Mouse (Mus musculus): Measurements from ENCODE around the gene Clca3a1. TPM values are rescaled to one million over a fixed set of nuclear protein-coding genes. Genes with fewer than 3 reads are reported as not detected.
"Not testable (repeated sequence)": the region's sequence is repeated elsewhere in the genome, so short reads cannot be mapped to it uniquely, and the experiment has no call there.

Gene Clca3a1
- polyA plus RNA-seq, 1 experiment = 26.1 TPM

GRCm38 (mm10) chr3:144753120-144753519 is 7.7 kb downstream of the Clca3a1 start:
- Histone ChIP-seq H3K4me1 (ENCODE audit: control insufficient read depth, insufficient read depth, low read length) (no peaks in the 10 kb centered on the region), H3K4me3 (ENCODE audit: insufficient read depth, low read length) (no peak overlapping the region)
- no peak for TF ChIP-seq POLR2A (IDR thresholded peaks at IDR 0.05; ENCODE audit: low read depth, low read length)
- TF ChIP-seq CTCF (IDR thresholded peaks at IDR 0.05; ENCODE audit: borderline replicate concordance, insufficient read depth, low read length) = peak; percentile 61; the same call in 1 of the 2 replicates

DNA sequence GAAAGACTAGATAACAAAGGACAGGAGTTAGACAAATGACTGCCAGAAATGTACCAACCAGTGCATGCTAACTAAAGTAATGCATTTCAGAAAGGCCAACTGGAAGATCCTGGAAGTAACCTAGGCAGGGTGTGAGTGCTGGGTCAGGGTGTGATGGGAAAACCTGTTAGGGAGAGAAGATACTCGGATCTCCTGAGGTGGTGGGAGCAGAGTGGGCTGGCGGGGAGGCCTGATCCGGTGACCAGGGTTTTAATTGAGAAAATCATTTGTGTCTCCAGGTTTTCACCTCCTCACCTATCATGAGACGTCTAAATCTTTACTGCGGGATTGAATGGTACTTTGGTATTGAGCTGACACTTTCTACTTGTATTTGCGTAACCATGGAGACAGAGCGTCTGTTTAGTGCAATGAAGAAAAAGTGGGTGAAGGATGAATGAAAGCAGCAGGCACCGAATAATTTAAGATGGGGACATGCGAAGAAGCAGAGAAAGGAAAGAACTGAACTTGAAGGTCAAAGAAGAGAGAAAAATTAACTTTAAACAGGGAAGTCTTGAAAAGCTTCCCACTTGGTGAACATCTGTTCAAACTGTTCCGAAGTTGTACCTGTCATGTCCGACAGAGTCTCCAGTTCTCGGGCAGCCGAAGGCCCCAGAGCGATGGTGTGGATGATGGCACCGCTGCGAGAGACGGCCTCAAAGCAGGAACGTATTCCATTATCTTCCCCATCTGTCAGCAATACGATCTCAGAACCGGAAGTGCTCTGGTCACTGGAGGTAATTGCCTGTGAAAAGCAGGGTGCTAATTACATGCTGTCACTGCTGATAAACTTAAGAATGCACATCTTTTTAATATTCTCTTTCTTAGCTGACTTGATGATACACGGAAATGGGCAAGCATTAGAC is 11.5 kb downstream of the Clca3a1 start:
- H3K4me3 ChIP-seq (ENCODE audit: insufficient read depth, low read length); H3K4me1 ChIP-seq (ENCODE audit: control insufficient read depth, insufficient read depth, low read length); H3K27ac ChIP-seq (ENCODE audit: insufficient read depth, low read length): not testable (repeated sequence)

More at GRCm38 (mm10) chr3:144753120-144753519, 7.7 kb downstream of the Clca3a1 start:
- H3K27ac ChIP-seq (ENCODE audit: insufficient read depth, low read length) = no peak overlapping the region

DNA sequence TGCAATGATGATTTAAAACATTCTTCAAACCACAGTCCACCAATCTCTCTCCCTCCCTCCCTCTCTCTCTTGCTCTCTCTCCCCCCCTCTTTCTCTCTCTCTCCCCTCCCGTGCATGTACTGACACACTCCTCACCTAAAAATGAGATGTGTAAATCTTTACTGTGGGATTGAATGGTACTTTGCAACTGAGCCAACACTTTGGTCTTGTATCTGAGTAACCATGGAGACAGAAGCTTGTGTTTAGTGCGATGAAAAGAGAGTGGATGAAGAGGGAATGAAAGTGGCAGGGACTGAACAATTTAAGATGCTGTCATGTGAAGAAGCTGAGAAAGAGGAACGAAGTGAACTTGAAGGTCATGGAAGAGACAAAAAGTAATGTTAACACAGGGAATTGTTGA is 13.1 kb downstream of the Clca3a1 start:
- H3K4me3 ChIP-seq (ENCODE audit: insufficient read depth, low read length); H3K4me1 ChIP-seq (ENCODE audit: control insufficient read depth, insufficient read depth, low read length); H3K27ac ChIP-seq (ENCODE audit: insufficient read depth, low read length): not testable (repeated sequence)

- not testable (repeated sequence) for H3K4me1 ChIP-seq (ENCODE audit: control insufficient read depth, insufficient read depth, low read length); H3K27ac ChIP-seq (ENCODE audit: insufficient read depth, low read length); H3K4me3 ChIP-seq (ENCODE audit: insufficient read depth, low read length)
Measured at GRCm38 (mm10) chr3:144738396-144738795, 22.4 kb downstream of the Clca3a1 start.

DNA sequence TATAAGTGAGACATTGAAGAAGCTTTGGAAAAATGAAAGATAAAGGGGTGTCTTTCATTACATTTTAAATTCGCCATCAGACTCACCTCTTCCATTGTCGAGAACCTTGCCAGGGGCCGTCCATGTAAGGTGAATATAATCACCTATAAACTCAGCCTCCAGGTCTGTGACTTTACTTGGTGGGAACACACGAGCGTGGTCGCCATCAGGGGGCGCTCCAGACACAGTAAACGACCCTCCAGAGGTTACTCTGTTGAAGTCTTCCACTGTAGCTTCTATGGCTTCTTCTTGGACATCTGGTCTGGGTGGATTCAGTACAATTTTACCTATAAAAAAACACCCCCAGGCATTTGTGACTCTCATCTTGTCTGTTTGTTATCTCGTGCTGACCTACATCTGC is 23.9 kb downstream of the Clca3a1 start:
- no peak overlapping the region for H3K4me3 ChIP-seq (ENCODE audit: insufficient read depth, low read length)
- no peaks in the 10 kb centered on the region for H3K4me1 ChIP-seq (ENCODE audit: control insufficient read depth, insufficient read depth, low read length)
- no peak for TF ChIP-seq POLR2A (IDR thresholded peaks at IDR 0.05; ENCODE audit: low read depth, low read length)
- 0 out of 2 replicates have a peak, but pooled peaks have one; percentile 9 for TF ChIP-seq CTCF (IDR thresholded peaks at IDR 0.05; ENCODE audit: borderline replicate concordance, insufficient read depth, low read length)
- H3K27ac ChIP-seq (ENCODE audit: insufficient read depth, low read length) = no peak overlapping the region

DNA sequence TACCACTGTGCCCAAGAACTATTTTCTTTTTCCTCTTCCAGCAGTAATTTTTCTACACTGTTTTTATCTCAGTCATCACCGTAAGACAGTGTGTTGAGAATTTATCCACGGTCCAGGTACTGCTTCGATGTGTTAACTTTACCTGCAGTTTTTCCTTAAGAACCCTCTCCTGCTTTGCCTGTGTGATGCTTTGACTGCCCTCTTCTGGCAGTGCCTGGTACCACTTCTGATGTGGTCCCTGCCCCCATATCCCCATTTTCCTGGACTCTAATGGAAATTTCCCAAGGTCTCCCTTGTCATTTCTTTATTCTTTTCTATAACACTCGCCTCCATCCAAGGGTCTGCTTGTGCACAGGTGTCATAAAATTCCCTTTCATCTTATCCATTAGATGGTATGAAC is 37.3 kb downstream of the Clca3a1 start:
- no peak overlapping the region for H3K4me3 ChIP-seq (ENCODE audit: insufficient read depth, low read length)
- no peak overlapping the region for H3K27ac ChIP-seq (ENCODE audit: insufficient read depth, low read length)
- TF ChIP-seq CTCF (IDR thresholded peaks at IDR 0.05; ENCODE audit: borderline replicate concordance, insufficient read depth, low read length) = peak; percentile 76; the same call in 1 of the 2 replicates
- no peak for TF ChIP-seq POLR2A (IDR thresholded peaks at IDR 0.05; ENCODE audit: low read depth, low read length)
- H3K4me1 ChIP-seq (ENCODE audit: control insufficient read depth, insufficient read depth, low read length) = no peaks in the 10 kb centered on the region

- not testable (repeated sequence) for H3K4me1 ChIP-seq (ENCODE audit: control insufficient read depth, insufficient read depth, low read length); H3K4me3 ChIP-seq (ENCODE audit: insufficient read depth, low read length); H3K27ac ChIP-seq (ENCODE audit: insufficient read depth, low read length)
Measured at GRCm38 (mm10) chr3:144722566-144722965, 38.2 kb downstream of the Clca3a1 start.

GRCm38 (mm10) chr3:144721860-144722256 is 38.9 kb downstream of the Clca3a1 start:
- TF ChIP-seq POLR2A (IDR thresholded peaks at IDR 0.05; ENCODE audit: low read depth, low read length) (no peak), CTCF (IDR thresholded peaks at IDR 0.05; ENCODE audit: borderline replicate concordance, insufficient read depth, low read length) (no peak)
- no peak overlapping the region for H3K27ac ChIP-seq (ENCODE audit: insufficient read depth, low read length)
- no peak overlapping the region for H3K4me3 ChIP-seq (ENCODE audit: insufficient read depth, low read length)
- no peaks in the 10 kb centered on the region; the same call in 1 of the 2 replicates for H3K4me1 ChIP-seq (ENCODE audit: control insufficient read depth, insufficient read depth, low read length)

DNA sequence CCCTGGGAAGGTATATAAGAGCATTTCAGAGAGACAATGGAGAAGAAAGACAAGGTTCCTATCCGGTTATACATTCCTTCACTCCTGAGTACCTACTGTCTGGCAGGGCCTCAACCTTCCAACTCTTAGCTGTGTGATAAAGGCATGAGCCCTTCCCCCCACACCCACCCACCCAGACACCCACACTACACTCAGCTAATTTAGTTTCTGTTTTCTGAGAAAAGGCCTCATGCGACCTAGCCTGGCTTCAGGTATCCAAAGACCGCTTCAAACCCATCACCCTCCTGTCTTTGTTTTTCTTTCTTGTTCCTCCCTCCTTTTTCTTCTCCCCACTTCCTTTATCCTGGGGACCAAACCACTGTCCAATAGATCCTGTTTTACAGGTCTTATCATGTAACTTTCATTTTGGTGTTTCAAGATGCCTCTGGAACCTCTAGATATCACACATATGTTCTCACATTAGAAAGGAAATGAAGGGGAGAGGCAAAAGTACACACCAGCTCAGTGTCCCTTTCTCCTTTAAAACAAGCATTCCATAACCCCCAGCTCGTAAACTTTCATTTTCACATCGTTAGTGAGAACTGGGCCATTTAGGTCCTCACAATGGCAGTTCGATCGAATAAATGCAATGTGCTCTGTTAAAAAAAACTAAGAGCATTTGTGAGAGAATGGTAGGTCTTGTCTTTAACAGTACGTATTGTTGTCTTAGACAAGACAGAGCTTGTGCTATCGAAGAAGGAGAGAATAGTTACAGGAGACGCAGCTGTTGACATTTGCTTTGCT is 39.5 kb downstream of the Clca3a1 start:
- H3K27ac ChIP-seq (ENCODE audit: insufficient read depth, low read length) = peak overlapping the region; percentile 63; the same call in 1 of the 2 replicates
- TF ChIP-seq POLR2A (IDR thresholded peaks at IDR 0.05; ENCODE audit: low read depth, low read length) = no peak
- TF ChIP-seq CTCF (IDR thresholded peaks at IDR 0.05; ENCODE audit: borderline replicate concordance, insufficient read depth, low read length) = no peak

More for the DNA sequence above, 39.5 kb downstream of the Clca3a1 start:
- H3K4me3 ChIP-seq (ENCODE audit: insufficient read depth, low read length) = no peak overlapping the region
- no peaks in the 10 kb centered on the region; the same call in 1 of the 2 replicates for H3K4me1 ChIP-seq (ENCODE audit: control insufficient read depth, insufficient read depth, low read length)
